Mouse (Mus musculus): Measurements from ENCODE around the gene Xpo4. TPM values are rescaled to one million over a fixed set of nuclear protein-coding genes. Genes with fewer than 3 reads are reported as not detected.
"Not testable (repeated sequence)": the region's sequence is repeated elsewhere in the genome, so short reads cannot be mapped to it uniquely, and the experiment has no call there.

Gene Xpo4
- 10 to 100 TPM; 20.7 to 28.1 TPM for total RNA-seq (2021)
- long read RNA-seq, experiment 1, full-length matches to known transcripts: 4 of 8 reads
- long read RNA-seq, experiment 1, partial matches to known transcripts: 0 of 8 reads
- long read RNA-seq, experiment 1, other reads (novel, unspliced or antisense): 4 of 8 reads
- long read RNA-seq, experiment 2, full-length matches to known transcripts: 1 of 2 reads
- long read RNA-seq, experiment 2, partial matches to known transcripts: 0 of 2 reads
- long read RNA-seq, experiment 2, other reads (novel, unspliced or antisense): 1 of 2 reads

- DNase-seq: peak; percentile 88
Observed at GRCm38 (mm10) chr14:57664822-57665627, at the start of gene Xpo4. Xpo4 (minus strand) TSS chr14:57665430.

GRCm38 (mm10) chr14:57712884-57713283, 47.7 kb upstream of the Xpo4 start:
- DNase-seq: no peak

- DNase-seq: no peak
Observed at GRCm38 (mm10) chr14:57711059-57711458, 45.8 kb upstream of the Xpo4 start.

DNA sequence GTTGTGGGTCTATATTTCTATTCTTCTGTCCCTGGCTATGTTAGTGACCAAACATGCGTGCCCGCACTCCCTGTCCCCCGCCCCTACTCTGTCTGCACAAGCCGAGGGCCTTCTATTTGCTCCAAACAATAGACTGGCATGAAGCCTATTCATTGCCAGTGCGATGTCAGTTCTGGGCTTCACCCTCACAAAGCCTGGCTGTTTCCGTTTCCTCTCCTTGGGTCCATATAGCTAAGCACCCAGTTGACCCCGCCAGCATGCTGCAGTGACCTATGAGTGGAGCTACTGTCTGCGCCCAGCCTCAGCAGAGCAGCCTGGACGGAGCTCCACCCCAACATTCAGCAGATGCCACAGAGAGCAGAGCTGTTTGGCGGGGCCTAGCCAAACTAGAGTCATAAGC, 43.9 kb upstream of the Xpo4 start:
- DNase-seq: peak; percentile 23

DNA sequence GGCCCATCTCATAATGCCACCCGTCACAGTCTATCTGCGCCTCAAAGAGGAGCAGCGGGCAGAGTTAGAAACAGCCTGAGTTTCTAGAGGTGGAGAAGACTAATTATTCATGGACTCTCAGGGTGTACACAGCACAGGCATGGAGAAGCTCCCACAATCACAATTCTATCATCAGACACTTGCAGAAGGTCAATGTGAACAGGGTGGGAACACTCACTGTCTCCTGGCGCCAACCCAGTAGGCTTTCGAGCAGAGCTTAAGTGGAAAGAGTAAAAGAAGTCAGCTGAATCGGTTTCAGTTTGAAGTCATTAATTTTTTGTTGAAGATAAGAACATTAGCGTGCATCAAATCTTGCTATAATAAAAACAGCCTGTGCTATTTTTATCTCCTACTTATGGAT, 43.4 kb upstream of the Xpo4 start:
- DNase-seq: peak; percentile 51

- peak; percentile 60 for DNase-seq
Observed at GRCm38 (mm10) chr14:57707100-57707893, 42.1 kb upstream of the Xpo4 start.

- DNase-seq: no peak
Observed at GRCm38 (mm10) chr14:57706760-57707099, 41.5 kb upstream of the Xpo4 start.

DNA sequence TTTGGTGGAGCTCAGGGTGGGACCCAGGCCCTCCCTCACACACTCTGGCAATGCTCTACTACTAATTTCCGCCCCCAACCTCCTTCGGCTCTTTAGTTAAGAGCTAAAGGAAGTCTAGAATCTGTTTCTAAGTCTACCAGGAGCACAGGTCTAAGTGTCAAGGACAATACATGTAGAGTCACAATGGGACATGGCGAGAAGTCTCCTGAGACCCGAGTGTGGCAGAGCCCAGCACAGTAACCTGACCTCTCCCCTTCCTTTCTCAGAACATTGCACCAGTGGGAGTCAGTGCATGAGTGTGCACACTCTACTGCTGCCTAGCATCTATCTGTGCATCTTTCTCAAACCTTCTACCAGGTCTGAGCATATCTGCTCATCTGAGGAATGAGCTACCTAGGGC, 40.5 kb upstream of the Xpo4 start:
- no peak for DNase-seq

DNA sequence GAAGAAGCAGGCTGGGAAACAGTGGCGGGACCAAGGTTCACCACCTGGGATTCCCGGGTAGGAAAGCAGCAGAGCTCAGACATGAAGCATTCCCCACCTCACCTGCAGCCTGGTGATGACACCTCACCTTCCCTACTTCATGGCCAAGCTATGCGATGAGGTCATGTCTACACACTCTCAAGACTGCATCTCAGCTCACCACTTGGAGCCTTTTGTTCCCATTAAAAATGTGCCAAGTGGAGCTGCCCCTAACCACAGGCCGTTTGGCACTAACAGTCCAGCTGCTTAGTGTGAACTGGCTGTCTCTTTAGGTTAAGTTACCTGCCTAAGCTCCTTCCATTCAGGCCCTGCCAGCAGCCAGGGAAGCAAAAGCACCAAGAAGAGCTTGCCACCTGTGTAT, 39.8 kb upstream of the Xpo4 start:
- DNase-seq: no peak

DNA sequence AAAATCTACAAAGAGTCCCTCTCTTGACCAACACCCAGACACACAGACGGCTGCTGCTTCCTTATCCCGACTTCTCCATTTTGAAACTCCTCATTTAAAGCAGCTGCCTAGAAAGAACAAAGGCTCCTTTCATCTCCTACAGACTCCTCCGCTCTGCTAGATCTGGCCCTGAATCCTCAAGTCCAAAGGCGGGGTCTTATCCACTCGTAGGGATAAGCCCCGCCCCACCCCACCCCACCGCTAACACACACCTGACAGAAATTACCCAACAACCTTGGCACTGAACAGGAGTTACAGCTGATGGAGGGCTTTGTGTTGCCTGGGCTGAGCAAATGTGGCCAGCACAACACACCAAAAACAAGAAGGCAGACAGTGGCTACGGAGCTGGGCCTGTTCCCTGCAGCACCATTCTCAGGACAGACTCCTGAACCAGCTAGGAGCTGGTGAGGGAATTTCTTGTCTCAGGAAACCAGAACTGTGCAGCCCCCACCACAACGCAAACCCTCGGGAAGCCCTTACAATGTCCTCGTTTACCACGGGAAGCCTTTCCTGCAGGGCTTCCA, 36.8 kb upstream of the Xpo4 start:
- DNase-seq: no peak

GRCm38 (mm10) chr14:57699461-57699970, 34.3 kb upstream of the Xpo4 start:
- no peak for DNase-seq

DNA sequence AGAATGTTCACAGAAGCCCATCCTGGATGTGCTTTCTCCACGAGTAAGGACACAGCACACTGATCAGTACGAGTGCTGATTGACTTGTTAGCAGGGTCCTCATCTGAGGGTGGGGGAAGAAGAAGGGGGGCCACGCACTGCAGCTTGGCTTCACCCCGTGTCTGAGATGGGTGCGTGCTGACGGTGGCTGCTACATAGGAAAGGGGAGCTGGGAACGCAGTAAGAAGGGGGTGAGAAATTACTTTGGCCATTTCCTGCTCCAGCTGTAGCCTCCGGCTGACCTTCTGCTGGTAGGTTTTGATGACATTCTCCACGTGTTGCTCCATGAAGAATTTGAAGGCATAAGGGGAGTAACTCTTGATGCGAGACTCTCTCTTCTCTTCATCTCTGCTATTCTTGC, 33.8 kb upstream of the Xpo4 start:
- no peak for DNase-seq

DNA sequence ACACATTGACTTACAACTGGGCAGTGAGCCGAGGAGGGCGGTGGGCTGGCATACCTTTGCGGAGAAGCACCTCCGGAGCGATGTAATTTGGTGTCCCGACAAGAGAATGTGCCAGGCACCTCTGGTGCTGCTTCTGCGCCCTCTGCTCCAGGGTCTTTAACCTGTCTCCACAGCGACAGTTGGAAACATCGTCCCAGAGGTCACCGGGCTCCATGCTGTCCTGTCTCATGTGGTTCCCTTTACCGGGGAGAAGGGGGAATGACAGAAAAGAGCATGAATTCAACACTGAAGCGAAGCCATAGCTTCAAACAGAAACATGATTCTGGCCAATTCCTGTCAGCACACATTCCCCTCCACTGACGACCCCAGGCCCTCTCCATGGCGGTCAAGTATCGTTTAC, 30.8 kb upstream of the Xpo4 start:
- DNase-seq: no peak

DNA sequence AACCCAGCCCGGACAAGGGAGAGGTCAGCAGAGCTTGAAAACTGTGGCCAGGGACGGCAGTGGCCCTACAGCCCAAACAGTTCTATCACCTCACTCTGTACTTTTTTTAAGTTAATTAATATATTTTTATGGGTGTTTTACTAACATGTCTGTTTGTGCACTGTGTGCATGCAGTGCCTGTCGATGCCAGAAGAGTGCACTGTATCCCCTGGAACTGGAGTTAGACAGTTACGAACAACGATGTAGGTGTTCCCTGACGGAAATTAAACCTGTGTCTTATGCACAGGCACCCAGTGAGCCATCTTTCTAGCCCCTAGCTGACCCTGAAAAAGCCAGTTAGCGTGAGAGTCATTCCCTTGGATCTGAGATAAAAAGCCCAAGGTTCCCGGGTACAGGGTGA, 30.3 kb upstream of the Xpo4 start:
- no peak for DNase-seq

DNA sequence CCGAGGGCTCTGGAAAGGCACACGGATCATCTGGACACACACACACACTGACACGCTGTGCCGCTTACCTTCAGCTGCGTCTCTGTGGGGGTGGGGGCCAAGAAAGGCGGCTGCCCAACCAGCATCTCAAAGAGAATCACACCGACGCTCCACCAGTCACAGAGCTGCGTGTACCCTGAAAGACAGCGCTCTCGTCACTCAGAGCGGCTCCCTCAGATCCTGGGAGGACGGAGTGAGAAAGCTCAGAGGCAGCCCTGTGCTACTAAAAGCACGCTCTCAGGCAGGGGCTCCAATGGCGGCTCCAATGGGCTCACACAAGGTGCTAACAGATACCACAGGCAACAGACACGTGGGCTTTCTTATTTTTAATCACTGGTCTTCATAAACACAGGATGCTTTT, 29.0 kb upstream of the Xpo4 start:
- DNase-seq: no peak

DNA sequence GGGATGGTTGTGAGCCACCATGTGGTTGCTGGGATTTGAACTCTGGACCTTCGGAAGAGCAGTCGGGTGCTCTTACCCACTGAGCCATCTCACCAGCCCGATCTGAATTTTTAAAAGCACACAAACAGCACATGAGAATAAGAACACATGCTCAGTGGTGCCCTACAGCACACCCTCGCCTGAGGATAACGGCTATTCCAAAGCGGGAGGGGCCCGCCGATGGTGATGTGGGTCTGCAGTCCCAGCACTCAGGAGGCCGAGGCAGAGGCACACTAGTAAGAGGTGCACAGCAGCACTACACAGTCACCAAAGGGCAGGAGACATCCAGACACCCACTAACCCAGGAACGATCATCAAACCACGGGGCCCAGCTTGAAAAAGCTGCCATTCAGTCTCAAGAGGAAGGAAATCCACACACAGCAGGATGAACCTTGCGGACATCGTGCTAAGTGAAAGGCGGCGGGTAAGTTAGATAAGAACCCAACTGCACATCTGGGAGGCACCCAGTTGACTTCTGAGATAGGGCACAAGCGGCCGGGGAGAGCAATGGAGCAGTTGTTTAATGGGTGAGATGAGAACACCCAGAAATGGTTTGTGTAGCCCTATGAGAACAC, 27.4 kb upstream of the Xpo4 start:
- no peak for DNase-seq

GRCm38 (mm10) chr14:57691316-57691715, 26.1 kb upstream of the Xpo4 start:
- no peak for DNase-seq

DNA sequence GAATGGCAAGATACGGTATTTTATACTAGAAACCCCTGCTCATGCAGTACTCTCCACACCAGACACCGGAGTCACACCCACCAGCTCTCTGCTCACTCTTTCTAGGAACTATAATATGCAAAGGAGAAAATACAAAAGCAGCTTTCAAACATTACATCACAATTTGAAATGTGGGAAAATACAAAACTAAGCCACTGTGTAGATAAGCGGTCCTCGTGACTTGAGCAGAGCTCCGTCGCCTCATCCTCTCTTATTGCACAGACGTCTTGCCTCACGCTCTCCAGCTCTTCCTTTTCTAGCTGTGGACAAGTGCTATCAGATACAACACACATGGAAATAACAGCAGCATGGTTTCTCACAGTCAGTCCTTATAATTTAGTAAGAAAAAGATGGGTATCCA, 25.5 kb upstream of the Xpo4 start:
- no peak for DNase-seq

- not testable (repeated sequence) for DNase-seq
Observed at GRCm38 (mm10) chr14:57688066-57688465, 22.8 kb upstream of the Xpo4 start.

DNA sequence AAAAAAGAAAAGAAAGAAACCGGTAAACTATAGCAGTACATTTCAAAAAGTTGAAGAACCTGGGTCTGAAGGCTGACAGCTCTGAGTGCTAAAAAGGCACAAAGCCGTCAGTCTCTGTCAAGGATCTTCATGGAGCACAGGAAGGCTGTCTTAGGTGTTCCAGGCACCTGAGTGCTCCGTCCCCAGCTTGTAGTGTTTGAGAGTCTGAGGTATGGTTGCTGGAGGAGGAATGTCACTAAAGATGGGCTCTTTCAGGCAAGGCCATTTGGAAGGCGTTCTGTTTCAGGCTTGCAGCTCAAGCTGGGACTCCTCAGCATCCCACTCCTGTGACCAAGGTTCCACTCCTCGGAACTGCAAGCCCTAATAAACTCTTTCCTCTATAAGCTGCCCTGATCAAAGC, 22.2 kb upstream of the Xpo4 start:
- no peak for DNase-seq

GRCm38 (mm10) chr14:57686647-57687046, 21.4 kb upstream of the Xpo4 start:
- DNase-seq: no peak

GRCm38 (mm10) chr14:57684579-57684978, 19.3 kb upstream of the Xpo4 start:
- DNase-seq: peak; percentile 79

Measured in adrenal gland, postnatal 10 days (tissue).